Mouse (Mus musculus): Measurements from ENCODE around the gene Arl4c. TPM values are rescaled to one million over a fixed set of nuclear protein-coding genes. Genes with fewer than 3 reads are reported as not detected.

The Arl4c gene
- polyA plus RNA-seq, 1 experiment from 2014 or later, result 1.5 TPM

DNA sequence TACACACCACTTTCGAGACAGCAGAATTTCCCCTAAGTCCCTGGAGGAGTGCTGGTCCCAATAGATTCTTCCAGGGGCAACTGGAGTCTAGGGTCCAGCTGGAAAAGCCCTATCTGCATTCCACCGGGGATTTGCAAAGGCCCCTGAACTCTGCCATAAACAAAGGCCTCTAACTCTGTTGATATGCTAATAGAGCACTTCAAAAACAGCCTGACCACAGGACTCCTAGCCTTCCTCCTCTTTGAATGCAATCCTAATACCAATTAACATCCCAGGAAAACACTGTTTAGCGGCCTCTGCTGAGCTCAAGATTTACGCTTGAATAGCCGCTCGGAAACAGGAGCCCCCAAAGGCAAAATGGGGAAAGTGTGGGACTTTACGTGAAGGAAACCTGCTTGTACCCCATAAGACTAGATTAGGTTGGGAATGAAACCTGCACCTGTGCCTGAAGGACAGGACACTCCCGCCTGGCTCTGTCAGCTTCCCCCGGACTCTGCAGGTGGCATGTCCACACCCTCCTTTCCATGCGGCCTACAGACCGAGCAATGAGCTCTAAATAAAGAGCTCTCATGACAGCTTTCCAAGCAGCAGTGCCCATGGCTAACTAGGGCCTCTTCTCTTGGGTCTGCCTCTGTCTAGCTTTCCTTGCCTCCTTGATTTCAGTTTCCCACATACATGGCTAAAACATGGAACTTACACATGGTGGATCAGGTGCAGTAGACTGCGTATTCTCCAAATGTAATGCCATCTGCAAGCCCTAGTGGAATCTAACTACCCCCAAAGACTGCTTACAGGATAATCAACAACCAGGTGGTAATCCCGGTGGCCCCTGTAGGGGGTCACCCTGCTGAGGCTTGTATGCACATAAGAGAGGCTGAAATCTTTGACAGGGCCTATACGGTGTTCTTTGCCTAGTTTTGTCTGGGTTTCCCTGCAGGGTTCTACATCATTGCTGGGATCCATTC is 32.9 kb downstream of the Arl4c start:
- Histone ChIP-seq H3K36me3 (replicated peaks; ENCODE audit: insufficient read depth, low read length) (no peaks in the 10 kb centered on the region), H3K27ac (ENCODE audit: low read depth) (no peak overlapping the region), H3K4me2 (ENCODE audit: low read depth, low read length) (no peak overlapping the region), H3K27me3 (ENCODE audit: insufficient read depth, low read length) (no peaks in the 10 kb centered on the region), H3K9me3 (ENCODE audit: low read length) (no peaks in the 10 kb centered on the region), H3K9ac (replicated peaks) (no peak overlapping the region), H3K4me3 (ENCODE audit: low read depth, low read length) (no peak overlapping the region), H3K4me1 (ENCODE audit: insufficient read depth) (0 out of 2 replicates have a peak, but pooled peaks cover 3% of the 10 kb centered on the region)
- ATAC-seq (no peak), DNase-seq (no peak)
- TF ChIP-seq CTCF (IDR thresholded peaks at IDR 0.05; ENCODE audit: low read depth) (no peak), EP300 (IDR thresholded peaks at IDR 0.05; ENCODE audit: low read depth) (no peak)
- WGBS (ENCODE audit: insufficient replicate concordance), result 75% methylated on average over 14 of the region's 14 CpGs

- no peaks in the 10 kb centered on the region for H3K9me3 ChIP-seq (ENCODE audit: low read length)
- ATAC-seq (no peak), DNase-seq (no peak)
- H3K27ac ChIP-seq (ENCODE audit: low read depth), result no peak overlapping the region
- 41% methylated on average over 7 of the region's 7 CpGs for WGBS (ENCODE audit: insufficient replicate concordance)
- H3K9ac ChIP-seq (replicated peaks), result no peak overlapping the region
- H3K4me2 ChIP-seq (ENCODE audit: low read depth, low read length), result no peak overlapping the region
- H3K4me1 ChIP-seq (ENCODE audit: insufficient read depth), result 0 out of 2 replicates have a peak, but pooled peaks cover 3% of the 10 kb centered on the region
- H3K36me3 ChIP-seq (replicated peaks; ENCODE audit: insufficient read depth, low read length), result no peaks in the 10 kb centered on the region
- H3K4me3 ChIP-seq (ENCODE audit: low read depth, low read length), result no peak overlapping the region
- TF ChIP-seq CTCF (IDR thresholded peaks at IDR 0.05; ENCODE audit: low read depth), result no peak
- TF ChIP-seq EP300 (IDR thresholded peaks at IDR 0.05; ENCODE audit: low read depth), result no peak
- no peaks in the 10 kb centered on the region for H3K27me3 ChIP-seq (ENCODE audit: insufficient read depth, low read length)
Observed at GRCm38 (mm10) chr1:88668353-88668752, 33.7 kb downstream of the Arl4c start.

DNA sequence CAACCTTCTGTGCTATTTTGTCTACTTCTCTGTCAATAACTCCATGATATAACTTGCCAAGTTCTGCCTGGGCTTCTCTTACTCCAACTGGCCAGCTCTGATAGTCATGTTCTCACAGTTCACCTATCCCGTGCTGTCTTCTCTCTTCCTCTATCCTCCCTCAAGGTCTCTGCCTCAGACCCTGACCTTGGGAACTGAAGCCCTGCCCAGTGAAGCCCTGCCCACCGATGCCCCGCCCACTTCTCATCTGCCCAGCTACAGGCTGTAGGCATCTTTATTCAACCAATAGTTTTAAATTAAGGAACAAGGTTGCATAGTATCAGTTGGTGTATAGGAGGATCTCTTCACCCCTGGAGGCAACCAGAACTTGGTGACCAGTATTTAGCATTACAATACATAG is 37.4 kb downstream of the Arl4c start:
- WGBS (ENCODE audit: insufficient replicate concordance), result 56% methylated on average over 3 of the region's 3 CpGs
- ATAC-seq, result no peak
- TF ChIP-seq CTCF (IDR thresholded peaks at IDR 0.05; ENCODE audit: low read depth), result no peak
- no peak for TF ChIP-seq EP300 (IDR thresholded peaks at IDR 0.05; ENCODE audit: low read depth)

GRCm38 (mm10) chr1:88662736-88663135 is 39.3 kb downstream of the Arl4c start:
- ATAC-seq, result no peak
- no peak for TF ChIP-seq CTCF (IDR thresholded peaks at IDR 0.05; ENCODE audit: low read depth)
- Histone ChIP-seq H3K36me3 (replicated peaks; ENCODE audit: insufficient read depth, low read length) (no peaks in the 10 kb centered on the region), H3K9me3 (ENCODE audit: low read length) (no peaks in the 10 kb centered on the region), H3K27me3 (ENCODE audit: insufficient read depth, low read length) (no peaks in the 10 kb centered on the region), H3K4me2 (ENCODE audit: low read depth, low read length) (no peak overlapping the region), H3K4me3 (ENCODE audit: low read depth, low read length) (no peak overlapping the region), H3K4me1 (ENCODE audit: insufficient read depth) (0 out of 2 replicates have a peak, but pooled peaks cover 3% of the 10 kb centered on the region), H3K9ac (replicated peaks) (no peak overlapping the region), H3K27ac (ENCODE audit: low read depth) (no peak overlapping the region)
- no peak for DNase-seq
- WGBS (ENCODE audit: insufficient replicate concordance), result 57% methylated on average over 5 of the region's 5 CpGs

More for the DNA sequence above, 37.4 kb downstream of the Arl4c start:
- H3K27me3 ChIP-seq (ENCODE audit: insufficient read depth, low read length), result no peaks in the 10 kb centered on the region
- H3K4me1 ChIP-seq (ENCODE audit: insufficient read depth), result 0 out of 2 replicates have a peak, but pooled peaks cover 3% of the 10 kb centered on the region
- H3K4me3 ChIP-seq (ENCODE audit: low read depth, low read length), result no peak overlapping the region
- no peak overlapping the region for H3K9ac ChIP-seq (replicated peaks)
- no peaks in the 10 kb centered on the region for H3K36me3 ChIP-seq (replicated peaks; ENCODE audit: insufficient read depth, low read length)
- H3K9me3 ChIP-seq (ENCODE audit: low read length), result no peaks in the 10 kb centered on the region
- DNase-seq, result no peak
- no peak overlapping the region for H3K4me2 ChIP-seq (ENCODE audit: low read depth, low read length)
- H3K27ac ChIP-seq (ENCODE audit: low read depth), result no peak overlapping the region

DNA sequence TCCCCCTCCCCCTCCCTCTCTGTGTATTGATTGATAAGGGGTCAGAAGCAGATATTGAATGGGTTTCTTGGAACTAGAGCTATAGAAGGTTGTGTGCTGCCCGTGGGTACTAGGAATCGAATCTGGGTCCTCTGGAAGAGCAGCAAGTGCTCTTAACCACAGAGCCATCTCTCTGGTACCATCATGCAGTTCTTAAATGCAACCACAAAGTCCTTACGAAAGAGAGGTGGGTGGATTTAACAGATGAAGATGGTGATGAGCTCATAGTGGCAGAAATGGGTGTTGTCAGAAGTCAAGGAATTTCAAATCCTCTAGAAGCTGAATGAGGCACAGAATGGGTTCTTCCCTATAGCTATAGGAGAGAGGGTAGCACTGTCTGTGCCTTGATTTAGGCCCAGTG is 40.8 kb downstream of the Arl4c start:
- no peak for DNase-seq
- no peak overlapping the region for H3K4me3 ChIP-seq (ENCODE audit: low read depth, low read length)
- WGBS (ENCODE audit: insufficient replicate concordance), result 57% methylated on average over 3 of the region's 3 CpGs
- no peak overlapping the region for H3K27ac ChIP-seq (ENCODE audit: low read depth)
- H3K4me1 ChIP-seq (ENCODE audit: insufficient read depth), result 0 out of 2 replicates have a peak, but pooled peaks cover 3% of the 10 kb centered on the region
- H3K36me3 ChIP-seq (replicated peaks; ENCODE audit: insufficient read depth, low read length), result no peaks in the 10 kb centered on the region
- no peak overlapping the region for H3K4me2 ChIP-seq (ENCODE audit: low read depth, low read length)
- H3K9me3 ChIP-seq (ENCODE audit: low read length), result no peaks in the 10 kb centered on the region
- TF ChIP-seq CTCF (IDR thresholded peaks at IDR 0.05; ENCODE audit: low read depth), result no peak
- no peaks in the 10 kb centered on the region for H3K27me3 ChIP-seq (ENCODE audit: insufficient read depth, low read length)
- H3K9ac ChIP-seq (replicated peaks), result no peak overlapping the region
- no peak for ATAC-seq

DNA sequence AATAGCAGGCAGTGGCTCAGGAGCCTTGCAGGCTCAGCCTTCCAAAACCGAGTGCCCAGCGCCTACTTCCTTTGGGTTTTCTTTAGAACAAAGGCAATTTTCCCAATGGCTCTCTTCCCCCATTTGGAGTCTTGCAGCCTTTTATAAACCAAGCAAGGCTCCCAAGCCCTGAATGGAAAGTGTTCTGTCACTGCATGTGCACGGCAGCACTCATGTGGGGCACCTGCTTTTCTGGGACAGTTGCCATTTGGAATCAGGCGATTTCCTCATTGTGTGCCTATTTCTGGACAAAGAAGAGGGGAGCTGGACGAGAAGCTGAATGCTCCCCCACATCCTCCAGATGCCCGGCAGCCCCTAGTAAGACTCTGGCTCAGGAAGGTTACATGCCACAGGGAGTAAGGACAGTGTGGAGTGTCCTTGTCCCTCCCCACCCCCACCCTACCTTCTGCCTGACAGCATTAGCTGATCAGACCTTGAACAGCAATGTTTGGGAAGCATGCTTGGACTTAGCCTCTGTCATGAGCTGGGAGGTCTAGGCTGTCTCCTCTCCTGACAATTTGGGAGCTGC is 43.6 kb downstream of the Arl4c start:
- H3K4me2 ChIP-seq (ENCODE audit: low read depth, low read length), result no peak overlapping the region
- H3K9ac ChIP-seq (replicated peaks), result no peak overlapping the region
- ATAC-seq, result no peak
- no peaks in the 10 kb centered on the region for H3K27me3 ChIP-seq (ENCODE audit: insufficient read depth, low read length)
- TF ChIP-seq CTCF (IDR thresholded peaks at IDR 0.05; ENCODE audit: low read depth) (no peak), EP300 (IDR thresholded peaks at IDR 0.05; ENCODE audit: low read depth) (no peak)
- no peaks in the 10 kb centered on the region for H3K36me3 ChIP-seq (replicated peaks; ENCODE audit: insufficient read depth, low read length)
- no peak overlapping the region for H3K27ac ChIP-seq (ENCODE audit: low read depth)
- DNase-seq, result no peak
- no peak overlapping the region for H3K4me3 ChIP-seq (ENCODE audit: low read depth, low read length)
- WGBS (ENCODE audit: insufficient replicate concordance), result 59% methylated on average over 6 of the region's 6 CpGs
- H3K4me1 ChIP-seq (ENCODE audit: insufficient read depth), result peaks cover 4% of the 10 kb centered on the region; the same call in 1 of the 2 replicates
- H3K9me3 ChIP-seq (ENCODE audit: low read length), result no peaks in the 10 kb centered on the region

Data from liver, postnatal 0 days (tissue).